Mouse (Mus musculus) ES-E14 (cell line): ENCODE data around the gene Ptprt. TPM values are rescaled to one million over a fixed set of nuclear protein-coding genes. Genes with fewer than 3 reads are reported as not detected.

Experiments
- DNase-seq: peaks from one replicate; pipeline ENCODE4 v3.0.0-alpha.2; 2013; ENCODE audit warnings: low read depth, low spot score
- H3K27ac ChIP-seq: 2 replicates; pipeline ENCODE4 v1.5.1; 2012; ENCODE audit warnings: low read depth, mild to moderate bottlenecking, low read length, moderate library complexity, mixed read lengths; ENCODE audit not compliant: poor library complexity, insufficient read depth, severe bottlenecking
- H3K36me3 ChIP-seq: 2 replicates; pipeline ENCODE4 v1.6.1; 2012; ENCODE audit warnings: mild to moderate bottlenecking, low read length, moderate library complexity, mixed read lengths; ENCODE audit not compliant: control insufficient read depth, poor library complexity, insufficient read depth, severe bottlenecking
- H3K4me1 ChIP-seq, 2 experiments: fragments of 150-350 bp in 1 of 2; sonication (generic) in 1 of 2; 2 replicates each; pipeline ENCODE4 v1.6.1; 2012; ENCODE audit warnings: low read length in 2 of 2, mild to moderate bottlenecking in 1 of 2, mixed read lengths in 1 of 2; ENCODE audit not compliant: control insufficient read depth in 2 of 2, insufficient read depth in 2 of 2, poor library complexity in 1 of 2
- H3K4me3 ChIP-seq, 2 experiments: fragments of 150-350 bp in 1 of 2; sonication (generic) in 1 of 2; 2 replicates each; pipeline ENCODE4 v1.5.1; 2012; ENCODE audit warnings: low read length in 2 of 2, low read depth in 1 of 2, mild to moderate bottlenecking in 1 of 2, mixed read lengths in 1 of 2; ENCODE audit not compliant: insufficient read depth in 1 of 2, poor library complexity in 1 of 2, severe bottlenecking in 1 of 2
- H3K9ac ChIP-seq: 2 replicates; pipeline ENCODE4 v1.6.1; 2012; ENCODE audit warnings: low read depth, mild to moderate bottlenecking, low read length, mixed read lengths; ENCODE audit not compliant: poor library complexity, insufficient read depth, severe bottlenecking
- H3K9me3 ChIP-seq: fragments of 150-350 bp; sonication (generic); 2 replicates; pipeline ENCODE4 v1.6.1; 2012; ENCODE audit warnings: low read depth, mild to moderate bottlenecking, low read length; ENCODE audit not compliant: control insufficient read depth, insufficient read depth
- CHD2 ChIP-seq: IDR thresholded peaks from 2 replicates; pipeline ENCODE4 v1.6.1; 2014; ENCODE audit warnings: mild to moderate bottlenecking, low read depth, low read length, inconsistent platforms
- HCFC1 ChIP-seq: IDR thresholded peaks from 2 replicates; pipeline ENCODE4 v1.6.1; 2012; ENCODE audit warnings: low read length, inconsistent platforms, borderline replicate concordance; ENCODE audit not compliant: insufficient read depth
- MAFK ChIP-seq: IDR thresholded peaks from 2 replicates; pipeline ENCODE4 v1.6.1; 2014; ENCODE audit warnings: mild to moderate bottlenecking, low read depth, low read length, inconsistent platforms; ENCODE audit not compliant: insufficient read depth
- ZC3H11A ChIP-seq: IDR thresholded peaks from 2 replicates; pipeline ENCODE4 v1.6.1; 2012; ENCODE audit warnings: low read depth, mild to moderate bottlenecking, inconsistent platforms, low read length, borderline replicate concordance
- ZNF384 ChIP-seq: IDR thresholded peaks from 2 replicates; pipeline ENCODE4 v1.6.1; 2012; ENCODE audit warnings: low read depth, low read length, inconsistent platforms
- in situ Hi-C, 2 experiments: fragments of 600-800 bp; cut with MboI; formaldehyde crosslinking; loops; one replicate each; pipeline ENCODE4 v1.15.1; 2025; ENCODE audit warnings: low sequenced_read_pairs in 2 of 2, inconsistent platforms in 1 of 2; ENCODE audit not compliant: unreplicated experiment in 2 of 2
- total RNA-seq: library from RNA; depleted of rRNA; stranded (reverse); fragments of 300-350 nt; gene quantifications from 2 replicates; pipeline ENCODE4 v1.2.3, GENCODE M21; 2012

Ptprt gene
- total RNA-seq, 1 experiment: 0.40 TPM

DNA sequence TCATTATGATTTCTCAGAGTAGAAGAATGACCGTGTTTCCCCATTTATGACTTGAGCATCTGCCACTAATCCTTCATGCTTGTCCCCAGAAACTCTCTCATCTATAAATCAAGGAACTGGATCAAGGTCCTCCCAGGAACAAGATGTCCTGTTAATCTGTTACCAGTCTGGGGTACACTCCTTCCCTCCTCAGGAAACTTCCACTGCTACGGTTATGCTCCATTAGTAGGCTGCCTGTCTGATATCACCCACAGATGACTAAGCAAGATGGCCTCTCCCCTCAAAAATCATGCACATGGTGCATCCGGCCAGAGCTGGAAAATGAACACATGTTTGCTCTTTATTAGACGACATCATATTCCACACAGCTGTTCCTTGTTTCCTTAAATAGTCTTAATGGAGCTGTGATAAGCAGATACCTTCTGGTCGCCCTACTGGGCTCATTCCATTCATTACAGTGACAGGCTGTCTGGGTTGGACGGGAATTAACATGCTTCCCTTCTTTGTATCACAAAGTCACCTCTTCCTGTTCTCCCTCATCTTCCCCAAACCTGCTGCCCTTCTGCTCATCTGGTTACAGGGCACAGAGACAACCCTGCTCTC is 1060.6 kb downstream of the Ptprt start:
- no peak overlapping the region for H3K9ac ChIP-seq
- TF ChIP-seq ZC3H11A (no peak), MAFK (no peak), ZNF384 (no peak), HCFC1 (no peak), CHD2 (no peak)
- no peaks in the 10 kb centered on the region for H3K36me3 ChIP-seq
- DNase-seq: no peak
- no peaks in the 10 kb centered on the region for H3K9me3 ChIP-seq
- in situ Hi-C loops: no loop called here
- no peak overlapping the region for H3K27ac ChIP-seq
- H3K4me1 ChIP-seq: no peaks in the 10 kb centered on the region
- H3K4me3 ChIP-seq: no peak overlapping the region

DNA sequence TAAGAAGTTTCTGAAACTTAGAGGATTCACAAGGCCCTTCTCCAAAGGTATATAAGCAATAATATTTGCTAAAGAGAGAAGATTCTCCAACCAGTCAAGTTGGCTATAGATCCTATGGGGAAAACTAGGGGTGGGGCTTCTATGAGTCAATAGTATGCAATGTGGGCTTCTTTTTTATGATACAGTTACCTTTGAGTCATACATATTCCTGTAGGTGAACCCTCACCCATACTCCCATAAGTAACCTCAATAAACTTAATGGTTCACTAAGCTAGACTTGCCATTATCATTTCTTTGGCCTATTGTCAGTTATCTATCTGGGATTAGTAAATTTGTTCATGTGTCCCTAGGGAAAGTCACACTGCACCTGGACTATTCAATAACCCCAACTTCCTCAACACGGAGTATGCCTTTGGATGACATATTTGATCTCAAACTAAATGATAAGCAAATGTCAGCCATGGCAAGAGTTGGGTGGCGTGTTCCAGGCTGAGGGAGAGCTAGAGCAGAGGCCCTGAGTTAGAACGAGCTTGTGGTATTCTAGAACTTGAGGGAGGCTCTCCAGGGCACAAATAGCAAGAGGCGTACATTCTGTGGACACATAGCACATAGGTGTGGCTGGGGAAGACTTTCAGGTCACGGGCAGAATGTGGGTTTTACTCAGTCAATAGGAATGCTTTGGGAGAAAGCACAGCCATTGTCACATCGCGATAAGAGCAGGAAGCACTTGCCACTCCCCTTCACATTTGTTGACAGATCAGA is 1067.4 kb downstream of the Ptprt start:
- TF ChIP-seq ZC3H11A: no peak
- no peak for TF ChIP-seq CHD2
- no peak for TF ChIP-seq MAFK
- no peak for TF ChIP-seq HCFC1
- Histone ChIP-seq H3K4me1 (no peaks in the 10 kb centered on the region), H3K9me3 (no peaks in the 10 kb centered on the region), H3K9ac (no peak overlapping the region), H3K4me3 (no peak overlapping the region), H3K36me3 (no peaks in the 10 kb centered on the region), H3K27ac (no peak overlapping the region)
- in situ Hi-C loops: no loop called here
- DNase-seq: no peak

DNA sequence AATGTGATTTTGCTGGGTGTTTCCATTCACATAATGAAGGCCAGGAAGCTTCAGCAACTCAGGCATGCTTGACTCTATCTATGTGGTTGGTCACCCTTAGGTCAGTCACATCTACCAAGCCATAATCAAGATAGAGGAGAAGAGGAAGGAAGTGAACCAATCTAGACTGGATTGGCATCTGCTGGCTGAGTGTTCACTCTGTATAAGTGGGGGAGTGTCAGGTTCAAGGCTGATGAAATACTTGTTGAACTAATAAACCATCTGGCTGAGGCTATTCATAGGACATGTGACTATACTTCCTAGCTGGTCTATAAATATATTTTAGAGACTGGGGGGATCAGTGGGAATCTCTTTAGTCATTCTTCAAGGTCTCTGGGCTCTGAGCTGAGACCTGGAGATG is 1086.5 kb downstream of the Ptprt start:
- no peak overlapping the region for H3K27ac ChIP-seq
- TF ChIP-seq MAFK: no peak
- no peak for TF ChIP-seq CHD2
- no peak for TF ChIP-seq ZC3H11A
- no peak for TF ChIP-seq HCFC1
- TF ChIP-seq ZNF384: no peak
- in situ Hi-C loops: no loop called here
- no peak for DNase-seq
- no peaks in the 10 kb centered on the region for H3K36me3 ChIP-seq
- no peak overlapping the region for H3K4me3 ChIP-seq
- H3K9me3 ChIP-seq: no peaks in the 10 kb centered on the region
- H3K4me1 ChIP-seq: no peaks in the 10 kb centered on the region
- no peak overlapping the region for H3K9ac ChIP-seq

DNA sequence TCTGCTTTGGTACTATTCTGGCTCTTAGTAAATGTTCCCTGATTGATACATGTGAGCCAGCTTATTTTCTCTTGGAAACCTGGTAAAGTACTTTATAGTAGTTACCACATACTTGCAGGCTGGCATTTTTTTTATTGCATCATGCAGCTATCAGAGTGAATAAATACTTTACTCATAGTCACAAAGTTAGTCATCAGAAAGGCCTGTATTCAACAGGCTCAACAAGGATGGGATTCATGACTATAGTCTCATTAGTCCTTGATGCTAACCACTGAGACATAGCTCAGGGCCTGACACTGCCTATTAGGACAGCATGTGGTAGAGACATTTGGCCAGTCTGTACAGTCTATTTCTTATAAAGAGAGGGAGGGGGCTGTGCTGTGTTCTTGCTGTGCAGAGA is 1088.7 kb downstream of the Ptprt start:
- Histone ChIP-seq H3K36me3 (no peaks in the 10 kb centered on the region), H3K4me1 (no peaks in the 10 kb centered on the region), H3K9ac (no peak overlapping the region), H3K27ac (no peak overlapping the region), H3K9me3 (no peaks in the 10 kb centered on the region), H3K4me3 (no peak overlapping the region)
- no peak for DNase-seq
- in situ Hi-C loops: no loop called here
- no peak for TF ChIP-seq CHD2
- TF ChIP-seq HCFC1: no peak
- no peak for TF ChIP-seq MAFK
- TF ChIP-seq ZC3H11A: no peak
- TF ChIP-seq ZNF384: no peak
